Mouse (Mus musculus): Measurements from ENCODE around the gene Tmem206. TPM values are rescaled to one million over a fixed set of nuclear protein-coding genes. Genes with fewer than 3 reads are reported as not detected.
A peak's percentile ranks its signal among the peaks of the same experiment; 100 is the strongest.

Tmem206 gene
- polyA plus RNA-seq, 1 experiment, result 3.4 TPM

GRCm38 (mm10) chr1:191323381-191323780 is 2.3 kb upstream of the Tmem206 start:
- Histone ChIP-seq H3K4me3 (replicated peaks) (no peak overlapping the region), H3K9me3 (peaks cover 4% of the 10 kb centered on the region; the same call in 1 of the 2 replicates), H3K36me3 (replicated peaks; ENCODE audit: low read length) (peaks cover 1% of the 10 kb centered on the region), H3K27me3 (replicated peaks) (peaks cover 23% of the 10 kb centered on the region), H3K4me1 (peaks cover 38% of the 10 kb centered on the region)
- TF ChIP-seq GATA1 (IDR thresholded peaks at IDR 0.05; ENCODE audit: borderline replicate concordance, low read length), result no peak
- no peak for TF ChIP-seq FLI1 (IDR thresholded peaks at IDR 0.05; ENCODE audit: low read length)

DNA sequence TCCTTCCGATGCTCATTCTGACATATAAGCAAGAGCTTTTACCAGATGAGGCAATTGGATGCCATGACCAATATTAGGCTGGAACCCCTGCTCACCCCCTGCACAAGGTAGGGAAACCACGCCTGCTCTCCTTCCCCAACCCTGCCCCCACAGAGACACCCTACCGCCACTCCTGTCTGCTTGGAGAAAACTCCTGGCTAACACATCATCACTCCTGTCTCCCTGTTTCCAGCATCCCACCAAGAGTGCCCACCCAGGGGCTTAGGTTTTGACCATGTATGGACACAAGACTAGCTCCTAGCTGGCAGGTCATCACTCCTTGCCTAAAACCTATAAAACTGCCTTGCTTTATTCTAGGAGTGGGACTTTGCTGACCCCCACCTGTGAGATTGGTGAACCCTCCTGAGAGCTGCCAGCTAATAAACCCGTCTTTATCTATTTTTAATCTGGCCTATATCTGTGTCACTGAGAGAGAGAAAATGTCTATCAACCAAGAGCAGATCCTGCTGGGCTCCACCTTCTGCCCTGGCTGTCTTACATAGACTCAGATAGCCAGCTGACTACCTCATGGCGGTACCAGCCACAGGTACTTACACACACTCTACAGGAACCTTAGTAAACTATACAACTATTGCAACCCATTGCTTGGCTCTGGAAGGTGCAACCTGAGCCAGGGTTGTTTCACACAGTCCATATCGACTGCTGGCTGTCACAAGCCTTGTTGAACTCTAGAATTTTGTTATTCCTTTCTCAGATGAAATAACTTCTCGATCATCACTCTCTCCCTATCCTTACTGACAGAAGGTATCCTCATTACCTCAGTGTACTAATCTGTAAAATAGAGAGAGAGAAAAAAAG is 750 bp upstream of the Tmem206 start:
- Histone ChIP-seq H3K4me3 (replicated peaks) (peak overlapping the region; percentile 99), H3K36me3 (replicated peaks; ENCODE audit: low read length) (peaks cover 10% of the 10 kb centered on the region), H3K27me3 (replicated peaks) (peaks cover 25% of the 10 kb centered on the region), H3K4me1 (peaks cover 41% of the 10 kb centered on the region), H3K9me3 (peaks cover 4% of the 10 kb centered on the region; the same call in 1 of the 2 replicates)
- TF ChIP-seq GATA1 (IDR thresholded peaks at IDR 0.05; ENCODE audit: borderline replicate concordance, low read length), result no peak
- no peak for TF ChIP-seq FLI1 (IDR thresholded peaks at IDR 0.05; ENCODE audit: low read length)

- TF ChIP-seq GATA1 (IDR thresholded peaks at IDR 0.05; ENCODE audit: borderline replicate concordance, low read length) (no peak), FLI1 (IDR thresholded peaks at IDR 0.05; ENCODE audit: low read length) (no peak)
- no peaks in the 10 kb centered on the region for H3K9me3 ChIP-seq
- H3K27me3 ChIP-seq (replicated peaks), result peaks cover 22% of the 10 kb centered on the region
- peaks cover 41% of the 10 kb centered on the region for H3K4me1 ChIP-seq
- peaks cover 17% of the 10 kb centered on the region for H3K36me3 ChIP-seq (replicated peaks; ENCODE audit: low read length)
- peak overlapping the region; percentile 99 for H3K4me3 ChIP-seq (replicated peaks)
Observed at GRCm38 (mm10) chr1:191326233-191326882, 646 bp downstream of the Tmem206 start.

DNA sequence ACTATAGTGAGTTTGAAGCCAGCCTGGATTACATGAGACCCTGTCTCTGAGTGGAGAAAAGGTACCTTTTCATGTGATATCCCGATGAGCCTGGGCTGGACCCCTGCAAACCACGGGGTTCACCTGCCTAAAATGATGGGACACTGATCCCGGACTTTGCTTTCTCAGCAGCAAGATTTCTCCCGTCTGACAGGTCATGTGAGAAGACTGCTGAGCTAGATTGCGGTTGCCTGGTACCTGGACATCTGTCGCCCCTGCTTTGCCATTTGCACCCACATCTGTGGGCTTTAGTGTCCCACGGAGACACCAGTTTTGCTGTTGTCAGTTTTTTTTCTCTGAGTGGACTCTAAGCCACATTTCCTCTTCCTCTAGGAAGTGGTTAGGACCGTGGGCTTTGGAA is 1.5 kb downstream of the Tmem206 start:
- peaks cover 20% of the 10 kb centered on the region for H3K27me3 ChIP-seq (replicated peaks)
- peaks cover 41% of the 10 kb centered on the region for H3K4me1 ChIP-seq
- H3K36me3 ChIP-seq (replicated peaks; ENCODE audit: low read length), result peaks cover 22% of the 10 kb centered on the region
- H3K4me3 ChIP-seq (replicated peaks), result peak overlapping the region; percentile 33
- H3K9me3 ChIP-seq, result no peaks in the 10 kb centered on the region
- TF ChIP-seq GATA1 (IDR thresholded peaks at IDR 0.05; ENCODE audit: borderline replicate concordance, low read length) (no peak), FLI1 (IDR thresholded peaks at IDR 0.05; ENCODE audit: low read length) (no peak)

- peaks cover 44% of the 10 kb centered on the region for H3K4me1 ChIP-seq
- no peaks in the 10 kb centered on the region for H3K9me3 ChIP-seq
- TF ChIP-seq FLI1 (IDR thresholded peaks at IDR 0.05; ENCODE audit: low read length), result no peak
- TF ChIP-seq GATA1 (IDR thresholded peaks at IDR 0.05; ENCODE audit: borderline replicate concordance, low read length), result no peak
- peaks cover 27% of the 10 kb centered on the region for H3K36me3 ChIP-seq (replicated peaks; ENCODE audit: low read length)
- peak overlapping the region; percentile 64 for H3K4me3 ChIP-seq (replicated peaks)
- peaks cover 16% of the 10 kb centered on the region for H3K27me3 ChIP-seq (replicated peaks)
Observed at GRCm38 (mm10) chr1:191328019-191328441, 2.3 kb downstream of the Tmem206 start.

- Histone ChIP-seq H3K36me3 (replicated peaks; ENCODE audit: low read length) (peaks cover 36% of the 10 kb centered on the region), H3K4me3 (replicated peaks) (no peak overlapping the region), H3K27me3 (replicated peaks) (peaks cover 16% of the 10 kb centered on the region), H3K4me1 (peaks cover 51% of the 10 kb centered on the region), H3K9me3 (no peaks in the 10 kb centered on the region)
- TF ChIP-seq GATA1 (IDR thresholded peaks at IDR 0.05; ENCODE audit: borderline replicate concordance, low read length) (no peak), FLI1 (IDR thresholded peaks at IDR 0.05; ENCODE audit: low read length) (no peak)
Observed at GRCm38 (mm10) chr1:191330356-191330755, 4.6 kb downstream of the Tmem206 start.

- Histone ChIP-seq H3K4me1 (peaks cover 14% of the 10 kb centered on the region), H3K9me3 (peaks cover 10% of the 10 kb centered on the region), H3K27me3 (replicated peaks) (peaks cover 4% of the 10 kb centered on the region), H3K4me3 (replicated peaks) (no peak overlapping the region), H3K36me3 (replicated peaks; ENCODE audit: low read length) (peaks cover 55% of the 10 kb centered on the region)
- no peak for TF ChIP-seq GATA1 (IDR thresholded peaks at IDR 0.05; ENCODE audit: borderline replicate concordance, low read length)
- TF ChIP-seq FLI1 (IDR thresholded peaks at IDR 0.05; ENCODE audit: low read length), result no peak
Observed at GRCm38 (mm10) chr1:191334500-191334899, 8.8 kb downstream of the Tmem206 start.

GRCm38 (mm10) chr1:191339876-191340275 is 14.2 kb downstream of the Tmem206 start:
- Histone ChIP-seq H3K27me3 (replicated peaks) (peaks cover 4% of the 10 kb centered on the region), H3K36me3 (replicated peaks; ENCODE audit: low read length) (peaks cover 76% of the 10 kb centered on the region), H3K9me3 (peaks cover 15% of the 10 kb centered on the region), H3K4me3 (replicated peaks) (no peak overlapping the region), H3K4me1 (peaks cover 3% of the 10 kb centered on the region; the same call in 1 of the 2 replicates)
- TF ChIP-seq FLI1 (IDR thresholded peaks at IDR 0.05; ENCODE audit: low read length) (no peak), GATA1 (IDR thresholded peaks at IDR 0.05; ENCODE audit: borderline replicate concordance, low read length) (no peak)

DNA sequence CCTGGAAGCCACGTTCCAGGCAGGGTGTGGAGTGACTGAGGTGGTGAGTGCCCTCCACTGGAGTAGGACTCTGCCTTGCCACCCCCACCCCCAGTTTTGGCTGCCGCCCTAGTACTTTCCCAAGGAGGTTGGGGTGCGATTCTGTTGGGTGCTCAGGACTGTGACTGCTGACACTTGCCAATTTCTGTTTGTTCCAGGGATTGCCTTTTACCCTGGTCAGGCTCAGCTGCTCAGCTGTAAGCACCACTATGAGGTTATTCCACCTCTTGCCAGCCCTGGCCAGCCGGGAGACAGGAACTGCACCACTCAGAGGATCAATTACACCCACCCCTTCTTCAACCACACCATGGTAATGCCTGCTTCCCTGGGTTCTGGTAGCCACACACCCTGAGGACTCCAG is 14.8 kb downstream of the Tmem206 start:
- no peak overlapping the region for H3K4me3 ChIP-seq (replicated peaks)
- peaks cover 7% of the 10 kb centered on the region; the same call in 1 of the 2 replicates for H3K4me1 ChIP-seq
- H3K27me3 ChIP-seq (replicated peaks), result peaks cover 4% of the 10 kb centered on the region
- peaks cover 82% of the 10 kb centered on the region for H3K36me3 ChIP-seq (replicated peaks; ENCODE audit: low read length)
- TF ChIP-seq FLI1 (IDR thresholded peaks at IDR 0.05; ENCODE audit: low read length) (no peak), GATA1 (IDR thresholded peaks at IDR 0.05; ENCODE audit: borderline replicate concordance, low read length) (no peak)
- peaks cover 15% of the 10 kb centered on the region for H3K9me3 ChIP-seq

DNA sequence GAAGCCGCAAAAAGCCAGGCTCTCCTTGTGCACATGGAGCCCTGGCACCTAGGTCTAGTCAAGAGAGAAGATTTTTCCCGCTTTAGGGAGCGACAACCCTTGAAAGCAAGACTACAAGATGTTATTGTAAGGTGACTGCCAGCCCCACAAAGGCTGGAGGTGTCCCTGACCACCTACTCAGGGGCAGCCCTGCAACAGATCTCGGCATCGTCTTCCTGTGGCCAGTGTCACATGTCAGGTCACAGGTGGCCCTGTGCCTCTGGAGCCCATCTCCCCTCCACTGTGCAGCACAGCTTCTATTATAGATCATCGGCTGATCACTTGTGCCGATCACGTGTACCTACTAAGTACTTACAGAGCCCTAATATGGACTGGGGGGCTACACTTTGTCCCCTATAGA is 21.9 kb downstream of the Tmem206 start:
- no peaks in the 10 kb centered on the region for H3K9me3 ChIP-seq
- H3K36me3 ChIP-seq (replicated peaks; ENCODE audit: low read length), result peaks cover 86% of the 10 kb centered on the region
- H3K4me3 ChIP-seq (replicated peaks), result no peak overlapping the region
- no peaks in the 10 kb centered on the region for H3K27me3 ChIP-seq (replicated peaks)
- TF ChIP-seq FLI1 (IDR thresholded peaks at IDR 0.05; ENCODE audit: low read length), result no peak
- no peak for TF ChIP-seq GATA1 (IDR thresholded peaks at IDR 0.05; ENCODE audit: borderline replicate concordance, low read length)
- peaks cover 7% of the 10 kb centered on the region; the same call in 1 of the 2 replicates for H3K4me1 ChIP-seq

Measured in megakaryocyte, embryonic 14.5 days (primary cell).